Mouse (Mus musculus) mouse trophoblast stem cell (cell line): ENCODE measurements around the gene Ttc5.

Experiments
- in situ Hi-C, 2 experiments: fragments of 300-500 bp; cut with MseI, MboI; formaldehyde crosslinking; loops; 2 replicates in 1 of 2; 3 replicates in 1 of 2; pipeline ENCODE4 v1.15.1; 2025

Gene Ttc5

GRCm38 (mm10) chr14:50785251-50785637 lies at the start of gene Ttc5:
Gene Ttc5 (minus strand): TSS chr14:50785519.
- in situ Hi-C loops: no loop called here

- in situ Hi-C loops: no loop called here
These were observed 49.1 kb upstream of the Ttc5 start for GRCm38 (mm10) chr14:50834435-50834834.

GRCm38 (mm10) chr14:50833964-50834363 lies 48.6 kb upstream of the Ttc5 start:
- in situ Hi-C loops: no loop called here

GRCm38 (mm10) chr14:50829878-50830277 lies 44.6 kb upstream of the Ttc5 start:
- in situ Hi-C loops: no loop called here

GRCm38 (mm10) chr14:50826579-50826978 lies 41.3 kb upstream of the Ttc5 start:
- in situ Hi-C loops: no loop called here

GRCm38 (mm10) chr14:50824219-50824618 lies 38.9 kb upstream of the Ttc5 start:
- in situ Hi-C loops: no loop called here

- in situ Hi-C loops: no loop called here
These were observed 37.9 kb upstream of the Ttc5 start for GRCm38 (mm10) chr14:50823240-50823639.

- in situ Hi-C loops: loop anchor here in 1 of 2 experiments (10.0 kb wide), 1 partner anchor 252 kb away; no protein-coding TSS in a partner anchor
These were observed 27.7 kb upstream of the Ttc5 start for GRCm38 (mm10) chr14:50813060-50813459.

- in situ Hi-C loops: loop anchor here in 1 of 2 experiments (10.0 kb wide), 1 partner anchor 287 kb away; the partner anchor contains the start of genes Ang and Rnase4
These were observed 22.3 kb upstream of the Ttc5 start, which contains the start of the genes Ccnb1ip1 and Parp2 for GRCm38 (mm10) chr14:50807487-50808072. Gene Ccnb1ip1 (minus strand): TSS chr14:50807732. Gene Parp2 (plus strand): TSS chr14:50807841.

- in situ Hi-C loops: loop anchor here in 1 of 2 experiments (10.0 kb wide), 1 partner anchor 288 kb away; the partner anchor contains the start of genes Ang and Rnase4
These were observed 21.1 kb upstream of the Ttc5 start for GRCm38 (mm10) chr14:50806469-50806868.

- in situ Hi-C loops: loop anchor here in 1 of 2 experiments (10.0 kb wide), 1 partner anchor 290 kb away; the partner anchor contains the start of genes Ang and Rnase4
These were observed 19.4 kb upstream of the Ttc5 start for GRCm38 (mm10) chr14:50804683-50805082.

GRCm38 (mm10) chr14:50802843-50803562 lies 17.7 kb upstream of the Ttc5 start:
- in situ Hi-C loops: loop anchor here in 1 of 2 experiments (10.0 kb wide), 1 partner anchor 292 kb away; the partner anchor contains the start of genes Ang and Rnase4

GRCm38 (mm10) chr14:50802441-50802840 lies 17.1 kb upstream of the Ttc5 start:
- in situ Hi-C loops: loop anchor here in 1 of 2 experiments (10.0 kb wide), 1 partner anchor 292 kb away; the partner anchor contains the start of genes Ang and Rnase4

- in situ Hi-C loops: loop anchor here in 1 of 2 experiments (10.0 kb wide), 1 partner anchor 295 kb away; the partner anchor contains the start of genes Ang and Rnase4
These were observed 14.4 kb upstream of the Ttc5 start for GRCm38 (mm10) chr14:50799502-50800259.

- in situ Hi-C loops: no loop called here
These were observed 13.2 kb upstream of the Ttc5 start for GRCm38 (mm10) chr14:50798512-50798911.

- in situ Hi-C loops: no loop called here
These were observed 11.1 kb upstream of the Ttc5 start for GRCm38 (mm10) chr14:50796464-50796863.

GRCm38 (mm10) chr14:50795965-50796364 lies 10.6 kb upstream of the Ttc5 start:
- in situ Hi-C loops: no loop called here

GRCm38 (mm10) chr14:50795261-50795935 lies 10.1 kb upstream of the Ttc5 start:
- in situ Hi-C loops: no loop called here

GRCm38 (mm10) chr14:50788157-50788556 lies 2.8 kb upstream of the Ttc5 start:
- in situ Hi-C loops: no loop called here

- in situ Hi-C loops: no loop called here
These were observed 698 bp downstream of the Ttc5 start for GRCm38 (mm10) chr14:50784391-50785250.
